Comparison of ENCODE assay signal across 12 mouse cellular contexts in the genomic region with DNA sequence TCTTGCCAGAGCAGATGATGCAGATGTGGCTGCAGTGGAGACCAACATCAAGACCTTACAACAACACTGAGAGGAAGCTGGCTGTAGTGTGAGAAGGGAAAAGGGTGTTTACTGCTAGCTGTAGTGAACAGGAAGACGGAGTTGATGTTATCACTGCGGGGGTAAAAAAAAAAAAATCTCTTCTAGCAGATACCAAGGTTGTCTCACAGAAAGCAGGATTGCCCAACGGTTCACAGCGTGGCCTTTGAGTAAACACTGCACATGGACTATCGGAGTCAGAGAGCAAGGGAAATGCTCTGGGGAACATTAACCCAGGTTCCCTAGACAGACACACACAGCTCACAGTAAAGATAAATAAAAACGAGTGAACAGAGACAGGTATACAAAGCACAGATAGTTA.
DNase-seq lines count a peak whose midpoint lies in the region; ATAC-seq and TF ChIP-seq lines count a peak whose summit lies in the region.
"Had no signal": no experiment of that assay in that cellular context is flagged by ENCODE, and none has a peak within 500 bp of the region (broad histone marks: within the 10 kb centered on the region; RNA-seq: fewer than 3 reads in every experiment).

No protein-coding gene starts in this region.

- peak; percentile 81 for ATAC-seq in intestine, postnatal 0 days

- no peak for TF ChIP-seq CTCF in intestine, postnatal 0 days (IDR thresholded peaks at IDR 0.05; ENCODE audit: low read depth)

- WGBS in intestine, postnatal 0 days = 10% methylated on average over 6 of the region's 6 CpGs
- 22% methylated on average over 6 of the region's 6 CpGs for WGBS in macrophage (ENCODE audit: missing documents)

- H3K79me2 ChIP-seq in macrophage (ENCODE audit: inconsistent target) = no peaks in the 10 kb centered on the region

- H3K4me1 ChIP-seq in intestine, postnatal 0 days (replicated peaks; ENCODE audit: control insufficient read depth, insufficient read depth, low read length) = 0 out of 2 replicates have a peak, but pooled peaks cover 5% of the 10 kb centered on the region

- peak overlapping the region; percentile 22; the same call in 1 of the 2 replicates for H3K27ac ChIP-seq in intestine, postnatal 0 days (ENCODE audit: low read depth, low read length)
- peak overlapping the region; percentile 10; the same call in 1 of the 2 replicates for H3K27ac ChIP-seq in macrophage

- no peaks in the 10 kb centered on the region for H3K27me3 ChIP-seq in intestine, postnatal 0 days (replicated peaks; ENCODE audit: control insufficient read depth, insufficient read depth, low read length)

- DNase-seq in adrenal gland, postnatal 14 days = peak; percentile 54
- DNase-seq in adrenal gland, postnatal 25 days = no peak
- DNase-seq in CD4-positive helper T cell, adult 2 months (ENCODE audit: low read depth, low spot score) = peak; percentile 77
- DNase-seq in layer of hippocampus, postnatal 10 days (ENCODE audit: low spot score in 2 of 2) = no peak
- no peak for DNase-seq in layer of hippocampus, adult 9-10 months (ENCODE audit: low spot score)
- DNase-seq in Muller cell, postnatal 12 days (ENCODE audit: inconsistent ontology term) = no peak
- DNase-seq: cerebellum, adult 2 months; kidney, postnatal 14 days; right cerebral cortex, postnatal 4 days had no signal

- no peak overlapping the region for H3K9ac ChIP-seq in intestine, postnatal 0 days (ENCODE audit: low read depth, low read length)

- no peak overlapping the region for H3K4me3 ChIP-seq in intestine, postnatal 0 days (ENCODE audit: low read depth, low read length)
- no peak overlapping the region for H3K4me3 ChIP-seq in macrophage (ENCODE audit: inconsistent target)
- H3K4me3 ChIP-seq: myocyte had no signal

- H3K4me2 ChIP-seq in intestine, postnatal 0 days (replicated peaks; ENCODE audit: low read depth) = no peak overlapping the region

- H3K9me3 ChIP-seq in intestine, postnatal 0 days (ENCODE audit: control insufficient read depth) = no peaks in the 10 kb centered on the region

- H3K36me3 ChIP-seq in intestine, postnatal 0 days (ENCODE audit: control insufficient read depth, insufficient read depth) = no peaks in the 10 kb centered on the region
- no peaks in the 10 kb centered on the region for H3K36me3 ChIP-seq in macrophage (ENCODE audit: inconsistent target)

Comparison
In these comparisons a context has a peak if more than half of its experiments do, and no peak if none do; other contexts are left out.
1. DNase-seq: peak in adrenal gland, postnatal 14 days (single experiment) and CD4-positive helper T cell, adult 2 months (single experiment); none in adrenal gland, postnatal 25 days (single experiment), layer of hippocampus, postnatal 10 days (0 of 2), layer of hippocampus, adult 9-10 months (single experiment) and Muller cell, postnatal 12 days (single experiment).